Mouse (Mus musculus) liver, embryonic 13.5 days (tissue): ENCODE measurements around the gene Snx11. TPM values are rescaled to one million over a fixed set of nuclear protein-coding genes. Genes with fewer than 3 reads are reported as not detected.
A peak's percentile ranks its signal among the peaks of the same experiment; 100 is the strongest.
"Not testable (repeated sequence)": the region's sequence is repeated elsewhere in the genome, so short reads cannot be mapped to it uniquely, and the experiment has no call there.

Experiments used
- ATAC-seq: fragments of 200-750 bp; cut with Nextera tagmentation; 2 replicates; pipeline ENCODE4 v1.8.0; 2017; ENCODE audit warnings: low read depth, mild to moderate bottlenecking, moderate number of reproducible peaks, moderate library complexity
- DNase-seq: peaks from one replicate; pipeline ENCODE4 v3.0.0; 2022
- H3K27ac ChIP-seq: fragments of 300-500 bp; sonication (generic); 2 replicates; pipeline ENCODE4 v1.5.1; 2015; ENCODE audit warnings: moderate library complexity, mild to moderate bottlenecking, inconsistent platforms
- H3K27me3 ChIP-seq: fragments of 300-500 bp; sonication (generic); 2 replicates; pipeline ENCODE4 v1.6.1; 2015; ENCODE audit warnings: mild to moderate bottlenecking, inconsistent platforms
- H3K36me3 ChIP-seq: fragments of 300-500 bp; sonication (generic); 2 replicates; pipeline ENCODE4 v1.6.1; 2015; ENCODE audit warnings: mild to moderate bottlenecking, inconsistent platforms
- H3K4me1 ChIP-seq: fragments of 300-500 bp; sonication (generic); replicated peaks from 2 replicates; pipeline ENCODE4 v1.6.1; 2015; ENCODE audit warnings: inconsistent platforms
- H3K4me2 ChIP-seq: fragments of 300-500 bp; sonication (generic); 2 replicates; pipeline ENCODE4 v1.6.1; 2015; ENCODE audit warnings: inconsistent platforms, mild to moderate bottlenecking, moderate library complexity
- H3K4me3 ChIP-seq: fragments of 300-500 bp; sonication (generic); replicated peaks from 2 replicates; pipeline ENCODE4 v1.5.1; 2015; ENCODE audit warnings: mild to moderate bottlenecking, inconsistent platforms
- H3K9ac ChIP-seq: fragments of 300-500 bp; sonication (generic); 2 replicates; pipeline ENCODE4 v1.6.1; 2015; ENCODE audit warnings: mild to moderate bottlenecking, inconsistent platforms
- H3K9me3 ChIP-seq: fragments of 300-500 bp; sonication (generic); replicated peaks from 2 replicates; pipeline ENCODE4 v1.6.1; 2016; ENCODE audit warnings: inconsistent platforms
- WGBS: fragments of 180-500 bp; shearing (Covaris S2); methylation state at CpG from one replicate; pipeline ENCODE4 v1.1.7; 2015; ENCODE audit not compliant: insufficient replicate concordance; 5-methylcytosine and 5-hydroxymethylcytosine counted together
- polyA plus RNA-seq: library from polyadenylated mRNA; unstranded; fragments of >200 nt; fragmentation: Nextera tagmentation; extraction: Ambion mirVana; gene quantifications from 2 replicates; pipeline ENCODE4 v1.2.1, GENCODE M21; 2015

Gene Snx11
- polyA plus RNA-seq, 1 experiment from 2014 or later, result 9.7 TPM

- Histone ChIP-seq H3K4me3 (no peak overlapping the region), H3K9ac (no peak overlapping the region), H3K9me3 (no peaks in the 10 kb centered on the region), H3K4me2 (no peak overlapping the region), H3K27ac (no peak overlapping the region), H3K27me3 (no peaks in the 10 kb centered on the region), H3K4me1 (no peaks in the 10 kb centered on the region), H3K36me3 (peaks cover 77% of the 10 kb centered on the region)
- ATAC-seq (no peak), DNase-seq (no peak)
- 83% methylated on average over 2 of the region's 2 CpGs for WGBS
Measured at GRCm38 (mm10) chr11:96815895-96816294, 38.5 kb upstream of the Snx11 start.

GRCm38 (mm10) chr11:96814443-96814842 is 37.1 kb upstream of the Snx11 start:
- no peak overlapping the region for H3K27ac ChIP-seq
- H3K9ac ChIP-seq, result no peak overlapping the region
- no peaks in the 10 kb centered on the region for H3K27me3 ChIP-seq
- 74% methylated on average over 2 of the region's 2 CpGs for WGBS
- no peaks in the 10 kb centered on the region for H3K4me1 ChIP-seq
- DNase-seq (no peak), ATAC-seq (no peak)
- H3K36me3 ChIP-seq, result peaks cover 77% of the 10 kb centered on the region
- H3K4me2 ChIP-seq, result no peak overlapping the region
- H3K9me3 ChIP-seq, result no peaks in the 10 kb centered on the region
- H3K4me3 ChIP-seq, result no peak overlapping the region

GRCm38 (mm10) chr11:96813920-96814319 is 36.6 kb upstream of the Snx11 start:
- H3K9me3 ChIP-seq, result no peaks in the 10 kb centered on the region
- ATAC-seq, result no peak

DNA sequence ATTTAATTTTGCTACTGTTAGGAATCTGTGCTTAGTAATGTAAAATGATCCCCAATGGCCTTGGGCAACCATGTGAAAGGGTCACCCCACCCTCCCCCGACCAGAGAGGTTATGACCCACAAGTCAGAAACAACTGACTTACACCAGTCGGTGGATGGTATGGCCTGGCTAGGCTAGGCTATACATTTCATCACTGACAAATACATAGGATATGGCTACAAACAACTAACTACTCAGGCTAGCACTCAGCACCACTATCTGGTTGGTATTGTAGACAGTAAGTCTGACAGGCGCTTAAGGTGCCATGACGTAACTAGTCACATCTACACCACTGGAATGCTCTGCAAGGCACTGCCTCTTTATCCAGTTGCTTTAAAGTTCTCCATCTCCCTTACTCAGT is 36.1 kb upstream of the Snx11 start:
- Histone ChIP-seq H3K9me3 (no peaks in the 10 kb centered on the region), H3K4me3 (no peak overlapping the region), H3K9ac (no peak overlapping the region), H3K27me3 (no peaks in the 10 kb centered on the region), H3K4me1 (no peaks in the 10 kb centered on the region), H3K27ac (no peak overlapping the region), H3K36me3 (peaks cover 77% of the 10 kb centered on the region), H3K4me2 (no peak overlapping the region)
- DNase-seq (no peak), ATAC-seq (no peak)
- WGBS, result 86% methylated on average over 4 of the region's 4 CpGs

More at GRCm38 (mm10) chr11:96813920-96814319, 36.6 kb upstream of the Snx11 start:
- no peak overlapping the region for H3K4me3 ChIP-seq
- no peak overlapping the region for H3K9ac ChIP-seq
- H3K4me2 ChIP-seq, result no peak overlapping the region
- H3K27ac ChIP-seq, result no peak overlapping the region
- H3K27me3 ChIP-seq, result no peaks in the 10 kb centered on the region
- 87% methylated on average over 5 of the region's 5 CpGs for WGBS
- no peak for DNase-seq
- peaks cover 77% of the 10 kb centered on the region for H3K36me3 ChIP-seq
- no peaks in the 10 kb centered on the region for H3K4me1 ChIP-seq

GRCm38 (mm10) chr11:96811188-96811587 is 33.8 kb upstream of the Snx11 start:
- H3K4me1 ChIP-seq, H3K4me3 ChIP-seq, ATAC-seq, H3K4me2 ChIP-seq, H3K27me3 ChIP-seq, H3K9me3 ChIP-seq, DNase-seq, H3K9ac ChIP-seq, H3K27ac ChIP-seq: not testable (repeated sequence)
- H3K36me3 ChIP-seq, result peaks cover 72% of the 10 kb centered on the region
- WGBS, result 70% methylated on average over 1 of the region's 1 CpGs

DNA sequence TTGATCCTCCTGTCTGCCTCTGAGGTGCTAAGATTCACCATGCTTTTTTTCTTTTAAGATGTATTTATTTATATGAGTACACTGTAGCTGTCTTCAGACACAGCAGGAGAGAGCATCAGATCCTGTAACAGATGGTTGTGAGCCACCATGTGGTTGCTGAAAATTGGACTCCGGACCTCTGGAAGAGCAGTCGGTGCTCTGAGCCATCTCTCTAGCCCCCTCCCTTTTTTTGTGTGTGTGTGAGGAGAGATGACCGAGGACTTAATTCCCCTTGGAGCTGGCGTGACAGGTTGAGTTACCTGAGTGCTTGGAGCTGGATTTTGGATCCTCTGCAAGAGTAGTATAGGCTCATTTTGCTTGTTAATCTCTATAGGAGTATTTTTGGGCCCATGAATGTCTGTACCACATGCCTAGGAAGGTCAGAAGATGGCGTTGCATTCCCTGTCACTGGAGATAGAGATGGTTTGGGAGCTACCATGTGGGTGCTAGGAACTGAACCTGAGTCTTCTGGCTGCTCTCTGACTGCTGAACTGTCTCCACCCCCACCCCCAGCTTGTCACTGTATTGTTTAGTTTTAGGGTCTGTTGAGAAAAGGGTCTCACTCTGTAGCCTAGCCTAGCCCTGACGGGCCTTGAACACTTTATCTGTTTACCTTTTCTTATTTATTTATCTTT is 32.3 kb upstream of the Snx11 start:
- WGBS, result 84% methylated on average over 6 of the region's 6 CpGs
- Histone ChIP-seq H3K27ac (no peak overlapping the region), H3K9ac (no peak overlapping the region), H3K36me3 (peaks cover 81% of the 10 kb centered on the region), H3K4me2 (no peak overlapping the region), H3K4me3 (no peak overlapping the region), H3K27me3 (no peaks in the 10 kb centered on the region), H3K9me3 (no peaks in the 10 kb centered on the region), H3K4me1 (no peaks in the 10 kb centered on the region)
- no peak for DNase-seq
- ATAC-seq, result 0 out of 2 replicates have a peak, but pooled peaks have one; percentile 12

- no peak for ATAC-seq
- DNase-seq, result no peak
- WGBS, result 51% methylated on average over 1 of the region's 1 CpGs
- Histone ChIP-seq H3K4me1 (no peaks in the 10 kb centered on the region), H3K27me3 (no peaks in the 10 kb centered on the region), H3K9ac (no peak overlapping the region), H3K4me2 (no peak overlapping the region), H3K36me3 (peaks cover 89% of the 10 kb centered on the region), H3K9me3 (no peaks in the 10 kb centered on the region), H3K27ac (no peak overlapping the region), H3K4me3 (no peak overlapping the region)
Measured at GRCm38 (mm10) chr11:96808066-96808465, 30.7 kb upstream of the Snx11 start.

DNA sequence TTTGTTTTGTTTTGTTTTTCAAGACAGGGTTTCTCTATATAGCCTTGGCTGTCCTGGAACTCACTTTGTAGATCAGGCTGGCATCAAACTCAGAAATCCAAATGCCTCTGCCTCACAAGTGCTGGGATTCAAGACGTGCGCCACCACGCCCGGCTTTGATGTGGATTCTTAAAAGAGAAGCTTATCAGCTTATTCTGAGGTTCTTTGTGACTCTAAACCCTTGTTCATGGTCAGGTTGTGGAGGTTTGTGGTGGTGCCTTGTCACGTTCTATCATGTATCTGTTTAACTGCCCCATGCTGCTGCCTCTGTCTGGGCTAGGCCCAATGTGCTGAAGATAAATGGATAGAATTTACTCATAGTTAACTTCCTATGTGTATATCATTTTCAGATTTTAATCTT is 28.2 kb upstream of the Snx11 start:
- Histone ChIP-seq H3K4me2 (no peak overlapping the region), H3K27ac (no peak overlapping the region), H3K36me3 (peaks cover 95% of the 10 kb centered on the region), H3K27me3 (no peaks in the 10 kb centered on the region), H3K4me1 (no peaks in the 10 kb centered on the region), H3K4me3 (no peak overlapping the region), H3K9me3 (no peaks in the 10 kb centered on the region), H3K9ac (no peak overlapping the region)
- DNase-seq (no peak), ATAC-seq (no peak)
- WGBS, result 66% methylated on average over 5 of the region's 5 CpGs

GRCm38 (mm10) chr11:96799511-96799910 is 22.2 kb upstream of the Snx11 start:
- no peak overlapping the region for H3K4me3 ChIP-seq
- no peak overlapping the region for H3K27ac ChIP-seq
- no peak overlapping the region for H3K4me2 ChIP-seq
- no peaks in the 10 kb centered on the region for H3K9me3 ChIP-seq
- H3K4me1 ChIP-seq, result peaks cover 19% of the 10 kb centered on the region
- ATAC-seq, result no peak
- WGBS, result 73% methylated on average over 2 of the region's 2 CpGs
- peaks cover 82% of the 10 kb centered on the region for H3K36me3 ChIP-seq
- H3K27me3 ChIP-seq, result no peaks in the 10 kb centered on the region
- no peak overlapping the region for H3K9ac ChIP-seq
- DNase-seq, result no peak

DNA sequence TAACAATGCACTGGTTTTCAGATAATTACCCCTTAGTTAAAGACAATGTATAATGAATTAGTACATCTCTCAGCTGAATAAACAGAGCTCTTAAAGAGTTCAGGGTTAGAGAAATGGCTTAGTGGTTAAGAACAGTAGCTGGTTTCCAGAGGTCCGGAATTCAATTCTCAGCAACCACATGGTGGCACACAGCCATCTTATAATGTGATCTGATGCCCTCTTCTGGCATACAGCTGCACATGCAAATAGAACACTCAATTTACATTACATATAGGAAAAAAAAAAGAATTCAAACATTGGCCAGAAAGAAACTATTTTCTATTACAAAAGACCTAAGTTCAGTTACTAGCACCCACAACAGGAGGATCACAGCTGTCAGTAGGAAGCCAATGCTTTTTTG is 19.2 kb upstream of the Snx11 start:
- 63% methylated on average over 1 of the region's 1 CpGs for WGBS
- no peak for ATAC-seq
- no peak for DNase-seq

GRCm38 (mm10) chr11:96796081-96796480 is 18.7 kb upstream of the Snx11 start:
- Histone ChIP-seq H3K9me3 (no peaks in the 10 kb centered on the region), H3K4me1 (peaks cover 48% of the 10 kb centered on the region), H3K4me2 (no peak overlapping the region), H3K36me3 (peaks cover 61% of the 10 kb centered on the region), H3K9ac (no peak overlapping the region), H3K27me3 (no peaks in the 10 kb centered on the region), H3K4me3 (no peak overlapping the region), H3K27ac (no peak overlapping the region)
- 93% methylated on average over 2 of the region's 2 CpGs for WGBS
- ATAC-seq (no peak), DNase-seq (no peak)

More for the DNA sequence above, 19.2 kb upstream of the Snx11 start:
- Histone ChIP-seq H3K36me3 (peaks cover 64% of the 10 kb centered on the region), H3K27me3 (no peaks in the 10 kb centered on the region), H3K4me3 (no peak overlapping the region), H3K9ac (no peak overlapping the region), H3K27ac (no peak overlapping the region), H3K9me3 (no peaks in the 10 kb centered on the region), H3K4me1 (peaks cover 44% of the 10 kb centered on the region), H3K4me2 (no peak overlapping the region)

- Histone ChIP-seq H3K27me3 (no peaks in the 10 kb centered on the region), H3K9me3 (no peaks in the 10 kb centered on the region), H3K9ac (no peak overlapping the region), H3K4me1 (peaks cover 54% of the 10 kb centered on the region), H3K27ac (no peak overlapping the region), H3K4me2 (no peak overlapping the region), H3K36me3 (peaks cover 55% of the 10 kb centered on the region), H3K4me3 (no peak overlapping the region)
- ATAC-seq (no peak), DNase-seq (no peak)
- WGBS, result 76% methylated on average over 13 of the region's 13 CpGs
Measured at GRCm38 (mm10) chr11:96795491-96795890, 18.1 kb upstream of the Snx11 start.
